Mouse (Mus musculus) regulatory T cell (primary cell): ENCODE data around the gene Btn1a1.

Source experiments
- in situ Hi-C: fragments of 300-600 bp; cut with MboI, MseI; formaldehyde crosslinking; loops from one replicate; pipeline ENCODE4 v1.15.1; 2025; ENCODE audit warnings: high pct_unique_total_duplicates

Btn1a1 gene

GRCm38 (mm10) chr13:23488400-23489322 is 23.0 kb upstream of the Btn1a1 start, which contains the start of gene Btn2a2:
Gene Btn2a2, minus strand, starts transcription at chr13:23488857.
- in situ Hi-C loops: no loop called here

DNA sequence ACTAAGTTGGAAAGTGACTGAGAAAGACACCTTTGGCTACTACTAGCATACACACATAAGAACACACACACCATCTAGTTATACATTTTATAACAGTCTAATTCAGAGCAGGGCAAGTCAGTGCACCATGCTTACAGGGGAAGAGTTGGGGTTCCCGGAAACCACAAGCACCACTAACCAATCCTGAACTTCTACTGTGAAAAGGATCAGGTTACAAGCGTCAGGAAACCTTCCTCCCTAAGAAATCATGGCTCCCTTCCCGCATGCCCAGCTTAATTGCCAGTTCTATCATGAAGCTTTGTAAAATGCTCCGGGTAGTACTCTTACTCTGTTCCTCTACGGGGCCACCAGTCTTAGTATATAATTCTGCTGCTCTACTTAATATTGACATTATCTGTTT is 19.6 kb upstream of the Btn1a1 start:
- in situ Hi-C loops: no loop called here

DNA sequence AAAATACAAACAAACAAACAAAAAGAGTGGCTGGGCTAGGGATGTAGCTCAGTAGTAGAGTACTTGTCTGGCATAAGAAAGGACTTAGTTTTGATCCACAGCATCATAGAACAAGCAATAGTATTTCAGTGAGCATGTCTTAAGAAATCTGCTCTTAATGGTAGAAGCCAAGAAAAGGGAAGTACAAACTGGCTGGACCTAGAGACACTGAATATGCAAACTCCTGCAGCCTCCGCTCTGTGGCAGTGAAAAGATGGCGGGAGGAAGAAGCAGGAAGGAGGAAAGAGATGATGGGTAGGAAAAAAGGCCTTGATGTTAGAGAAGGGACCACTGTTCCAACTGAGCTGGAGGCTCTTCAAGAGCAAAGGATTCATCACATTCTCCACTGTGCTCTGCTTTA is 17.5 kb upstream of the Btn1a1 start:
- in situ Hi-C loops: no loop called here

- in situ Hi-C loops: no loop called here
Measured at GRCm38 (mm10) chr13:23475658-23476057, 10.0 kb upstream of the Btn1a1 start.

- in situ Hi-C loops: no loop called here
Measured at GRCm38 (mm10) chr13:23466911-23467310, 1.2 kb upstream of the Btn1a1 start.

DNA sequence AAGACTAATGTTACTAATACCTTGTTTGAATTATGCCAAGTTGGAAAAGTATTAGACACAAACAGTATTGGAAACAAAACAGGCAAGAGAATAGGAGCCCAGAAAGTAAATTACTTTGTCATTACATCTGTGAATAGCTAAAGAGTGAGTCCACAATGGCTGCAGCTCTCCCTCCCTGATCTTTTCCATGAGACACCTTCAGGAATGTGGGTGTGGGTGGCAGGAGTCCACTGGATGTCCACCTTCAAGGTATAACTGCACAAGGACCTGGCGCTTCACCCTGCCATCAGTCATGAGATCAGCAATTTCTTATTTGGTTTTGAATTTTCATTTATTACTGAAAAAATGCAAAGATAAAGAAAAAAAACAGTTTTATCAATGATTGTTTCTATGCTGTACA is 605 bp upstream of the Btn1a1 start:
- in situ Hi-C loops: no loop called here

GRCm38 (mm10) chr13:23464841-23465366 is 797 bp downstream of the Btn1a1 start:
- in situ Hi-C loops: loop anchor here (5.0 kb wide), 1 partner anchor 42 kb away; no protein-coding TSS in a partner anchor

DNA sequence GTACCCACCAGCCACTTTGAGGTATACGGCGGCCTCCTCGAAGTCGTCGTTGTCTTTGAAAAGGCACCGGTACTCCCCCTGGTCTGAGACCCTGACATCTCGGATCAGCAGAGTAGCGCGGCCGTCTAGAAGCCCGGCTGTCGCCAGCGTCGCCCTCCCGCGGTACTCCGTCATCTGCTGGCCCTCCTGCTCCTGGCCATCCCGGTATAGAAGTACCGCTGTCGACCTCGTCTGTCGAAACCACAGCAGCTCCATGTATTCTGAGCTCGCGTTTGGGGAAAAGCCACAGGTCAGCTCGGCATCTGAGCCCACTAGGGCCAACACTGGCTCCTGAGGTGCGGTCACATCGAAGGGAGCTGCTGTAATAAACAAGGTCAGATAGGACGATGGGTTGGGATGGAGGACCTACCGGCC is 1.5 kb downstream of the Btn1a1 start:
- in situ Hi-C loops: loop anchor here (5.0 kb wide), 1 partner anchor 43 kb away; no protein-coding TSS in a partner anchor

- in situ Hi-C loops: loop anchor here (5.0 kb wide), 1 partner anchor 44 kb away; no protein-coding TSS in a partner anchor
Measured at GRCm38 (mm10) chr13:23463381-23464223, 2.1 kb downstream of the Btn1a1 start.

- in situ Hi-C loops: loop anchor here (5.0 kb wide), 1 partner anchor 45 kb away; no protein-coding TSS in a partner anchor
Measured at GRCm38 (mm10) chr13:23462669-23463068, 3.0 kb downstream of the Btn1a1 start.

DNA sequence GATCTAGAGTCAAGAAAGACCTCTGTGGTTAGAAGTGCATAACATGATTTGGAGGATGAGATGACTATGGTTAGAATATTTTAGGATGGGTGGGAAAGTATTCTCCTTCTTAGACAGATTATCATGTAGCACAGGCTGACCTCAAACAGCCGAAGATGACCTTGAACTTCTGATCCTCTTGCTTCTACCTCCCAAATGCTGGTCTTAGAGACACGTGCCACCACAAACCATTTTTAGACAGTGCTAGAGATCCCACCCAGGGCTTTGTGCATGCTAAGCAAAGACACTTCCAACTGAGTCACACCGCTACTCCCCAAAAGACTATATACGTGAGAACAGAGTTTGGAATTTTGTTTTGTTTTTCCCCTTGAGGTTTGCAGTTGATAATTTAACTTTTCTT is 3.6 kb downstream of the Btn1a1 start:
- in situ Hi-C loops: loop anchor here (5.0 kb wide), 1 partner anchor 45 kb away; no protein-coding TSS in a partner anchor

- in situ Hi-C loops: loop anchor here (10.0 kb wide), 1 partner anchor 1175 kb away; no protein-coding TSS in a partner anchor
Measured at GRCm38 (mm10) chr13:23459264-23459846, 6.3 kb downstream of the Btn1a1 start.

GRCm38 (mm10) chr13:23453926-23454325 is 11.8 kb downstream of the Btn1a1 start:
- in situ Hi-C loops: loop anchor here (10.0 kb wide), 1 partner anchor 1181 kb away; no protein-coding TSS in a partner anchor

DNA sequence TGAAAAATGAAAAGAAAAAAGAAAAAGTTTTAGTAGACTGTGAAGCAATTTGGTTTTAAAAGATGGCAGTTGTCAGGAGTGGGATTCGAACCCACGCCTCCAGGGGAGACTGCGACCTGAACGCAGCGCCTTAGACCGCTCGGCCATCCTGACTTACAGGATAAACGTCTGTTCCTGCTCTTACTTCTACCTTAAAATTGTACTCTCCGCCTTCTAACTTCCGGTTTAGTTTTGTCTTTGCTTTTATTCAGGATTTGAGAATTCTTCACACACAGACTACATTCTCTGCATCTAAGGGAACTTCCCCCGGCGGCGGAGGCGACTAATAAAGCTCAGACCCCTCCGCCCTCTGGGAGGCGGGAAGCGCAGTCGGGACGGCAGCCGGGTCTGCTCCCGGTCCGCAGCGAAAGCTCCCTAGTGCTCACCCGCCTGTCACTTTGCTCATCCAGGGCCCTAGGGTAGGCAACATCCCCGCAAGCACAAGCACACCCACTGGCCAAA is 12.3 kb downstream of the Btn1a1 start:
- in situ Hi-C loops: loop anchor here (10.0 kb wide), 1 partner anchor 1181 kb away; no protein-coding TSS in a partner anchor

- in situ Hi-C loops: loop anchor here (10.0 kb wide), 1 partner anchor 1184 kb away; no protein-coding TSS in a partner anchor
Measured at GRCm38 (mm10) chr13:23450398-23450797, 15.3 kb downstream of the Btn1a1 start.

DNA sequence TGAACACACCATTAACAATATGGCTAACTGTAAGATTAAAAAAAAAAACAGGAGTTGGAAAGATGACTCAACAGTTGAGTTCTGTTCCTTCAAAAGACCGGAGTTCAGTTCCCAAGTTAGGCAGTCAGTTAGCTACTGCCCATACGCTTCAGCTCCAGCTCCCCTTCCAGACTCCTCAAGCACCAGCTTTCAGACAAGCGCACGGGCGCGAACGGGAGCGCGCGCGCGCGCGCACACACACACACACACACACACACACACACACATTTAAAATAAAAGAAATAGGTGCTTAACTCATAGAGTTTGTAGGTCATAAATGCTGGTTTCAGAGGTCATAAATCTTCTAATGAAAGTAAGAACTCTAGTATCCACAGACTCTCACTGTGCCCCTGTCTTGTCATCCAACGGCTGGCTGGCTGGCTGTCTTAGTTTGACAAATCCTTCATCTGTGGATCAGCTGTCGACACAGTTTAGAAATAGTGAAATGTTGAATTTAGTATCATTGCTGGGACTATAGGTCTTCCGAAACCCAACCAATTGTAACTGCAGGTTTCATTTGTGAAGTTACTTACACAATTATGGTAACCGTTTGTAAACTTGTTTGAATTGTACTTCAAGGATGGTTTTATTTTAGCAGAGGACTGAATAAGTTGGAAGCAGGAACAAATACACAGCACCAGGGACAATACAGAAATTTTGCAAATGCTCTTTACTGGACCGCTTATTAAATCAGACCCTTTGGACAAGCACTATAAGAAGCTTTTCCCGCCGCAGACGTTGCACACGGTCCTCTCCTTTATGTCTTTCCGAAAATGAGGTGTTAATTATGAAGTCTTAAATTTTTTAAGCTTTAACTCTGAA is 16.2 kb downstream of the Btn1a1 start:
- in situ Hi-C loops: loop anchor here (5.0 to 10.0 kb wide), 2 partner anchors 1185 to 1422 kb away; no protein-coding TSS in a partner anchor

DNA sequence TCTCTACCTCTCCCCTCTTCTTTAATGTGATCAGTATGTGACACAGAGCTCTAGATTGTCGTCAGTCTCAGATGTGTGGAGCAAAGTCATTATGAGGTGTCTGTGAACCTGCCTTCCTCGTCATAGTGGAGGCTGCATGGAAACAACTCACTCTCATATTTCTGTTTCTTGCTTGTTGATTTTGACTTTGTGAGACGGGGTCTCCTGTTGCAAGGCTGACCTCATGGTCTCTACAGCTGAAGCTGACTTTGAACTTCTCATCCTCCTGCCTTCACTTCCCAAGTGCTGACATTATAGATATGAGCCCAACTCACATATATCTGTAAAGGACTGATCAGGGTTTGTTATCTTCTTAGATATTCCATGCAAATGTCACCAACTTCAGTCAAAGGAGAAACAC is 16.9 kb downstream of the Btn1a1 start:
- in situ Hi-C loops: loop anchor here (5.0 kb wide), 1 partner anchor 1421 kb away; no protein-coding TSS in a partner anchor

DNA sequence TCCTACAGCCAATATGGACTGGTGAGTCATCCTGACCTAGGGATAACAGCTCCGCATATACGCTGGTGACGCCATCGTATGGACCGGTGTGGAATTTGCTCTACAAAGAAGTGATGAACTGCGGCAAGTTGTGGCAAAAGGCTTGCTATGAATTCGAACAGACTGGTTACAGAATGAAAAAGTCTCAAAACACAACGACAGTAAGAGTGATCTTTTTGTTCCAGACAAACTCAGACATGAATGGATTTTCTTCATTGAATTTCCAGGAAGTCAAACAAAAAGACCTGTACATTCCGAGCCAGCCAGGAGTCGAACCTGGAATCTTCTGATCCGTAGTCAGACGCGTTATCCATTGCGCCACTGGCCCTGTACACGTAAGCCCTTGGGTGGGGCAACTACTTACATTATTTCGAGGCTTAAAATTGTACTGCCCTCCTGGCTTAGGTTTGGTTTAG is 19.2 kb downstream of the Btn1a1 start:
- in situ Hi-C loops: loop anchor here (5.0 kb wide), 1 partner anchor 1419 kb away; no protein-coding TSS in a partner anchor

DNA sequence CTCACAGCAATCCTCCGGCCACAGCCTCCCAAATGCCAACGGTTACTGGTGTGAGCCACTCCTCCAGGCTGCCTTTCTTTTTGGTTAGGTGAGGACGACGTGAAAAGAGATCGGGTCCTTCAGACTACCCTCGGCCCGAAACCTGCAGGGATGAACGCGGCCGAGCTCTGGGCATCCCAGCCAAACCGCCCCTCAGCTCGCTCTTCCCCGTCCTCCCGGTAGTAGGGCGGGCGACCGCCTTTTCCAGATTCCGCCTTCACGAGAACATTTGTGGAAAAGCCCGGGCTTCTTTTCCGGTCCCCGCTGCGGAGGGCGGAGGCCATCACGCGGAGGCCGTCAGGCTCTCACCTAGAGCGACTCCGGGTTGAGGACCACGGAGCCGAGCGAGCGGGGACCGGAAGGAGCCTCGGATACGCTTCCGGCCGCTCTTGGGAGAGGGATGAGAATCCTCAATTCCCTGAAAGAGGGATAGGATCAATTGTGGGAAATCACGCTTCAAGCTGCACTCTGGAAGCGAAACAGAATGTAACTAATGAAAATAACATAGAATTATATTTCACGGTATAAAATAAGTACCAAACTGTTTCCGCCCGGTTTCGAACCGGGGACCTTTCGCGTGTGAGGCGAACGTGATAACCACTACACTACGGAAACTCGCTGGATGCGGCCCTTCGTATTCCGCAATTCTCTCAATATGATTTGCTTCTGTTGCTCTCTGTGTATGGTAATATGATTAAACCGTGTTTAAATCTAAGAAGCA is 20.0 kb downstream of the Btn1a1 start:
- in situ Hi-C loops: loop anchor here (5.0 kb wide), 1 partner anchor 1418 kb away; no protein-coding TSS in a partner anchor
